Mouse (Mus musculus) myocyte (in vitro differentiated cells): ENCODE data around the gene Zfp580. TPM values are rescaled to one million over a fixed set of nuclear protein-coding genes. Genes with fewer than 3 reads are reported as not detected.
A peak's percentile ranks its signal among the peaks of the same experiment; 100 is the strongest.
"Not testable (repeated sequence)": the region's sequence is repeated elsewhere in the genome, so short reads cannot be mapped to it uniquely, and the experiment has no call there.

Experiments used
- H3K27me3 ChIP-seq: one replicate; pipeline ENCODE4 v1.6.1; 2011; ENCODE audit not compliant: control insufficient read depth, insufficient read depth, insufficient read length
- H3K36me3 ChIP-seq: one replicate; pipeline ENCODE4 v1.6.1; 2011; ENCODE audit not compliant: control insufficient read depth, insufficient read depth
- H3K4me2 ChIP-seq: one replicate; pipeline ENCODE4 v1.6.1; 2011; ENCODE audit warnings: low read depth, control low read depth
- H3K4me3 ChIP-seq: one replicate; pipeline ENCODE4 v1.5.1; 2011; ENCODE audit warnings: mild to moderate bottlenecking, control low read depth, moderate library complexity
- H3K79me2 ChIP-seq: one replicate; pipeline ENCODE4 v1.6.1; 2011; ENCODE audit not compliant: control insufficient read depth, insufficient read depth
- H3ac ChIP-seq: one replicate; pipeline ENCODE4 v1.6.1; 2011; ENCODE audit not compliant: control insufficient read depth, insufficient read length
- CEBPB ChIP-seq: IDR thresholded peaks from 2 replicates; pipeline ENCODE4 v1.6.1; 2011; ENCODE audit warnings: mild to moderate bottlenecking, moderate library complexity; ENCODE audit not compliant: poor library complexity, insufficient read depth, severe bottlenecking
- E2F4 ChIP-seq: IDR thresholded peaks from one replicate; pipeline ENCODE4 v1.6.1; 2011; ENCODE audit warnings: mild to moderate bottlenecking, control low read depth, moderate library complexity; ENCODE audit not compliant: insufficient read depth
- MAX ChIP-seq: IDR thresholded peaks from one replicate; pipeline ENCODE4 v1.6.1; 2011; ENCODE audit warnings: low read depth, mild to moderate bottlenecking, control low read depth
- MYOD1 ChIP-seq, 3 experiments: IDR thresholded peaks; one replicate each; pipeline ENCODE4 v1.6.1; 2011; ENCODE audit warnings: control low read depth in 2 of 3, low read depth in 2 of 3, mild to moderate bottlenecking in 2 of 3, moderate library complexity in 1 of 3; ENCODE audit not compliant: insufficient read length in 2 of 3, control insufficient read depth in 1 of 3
- MYOG ChIP-seq, 3 experiments: IDR thresholded peaks; one replicate each; pipeline ENCODE4 v1.6.1; 2011; ENCODE audit warnings: control low read depth in 2 of 3, low read depth in 2 of 3, mild to moderate bottlenecking in 2 of 3; ENCODE audit not compliant: insufficient read length in 2 of 3, control insufficient read depth in 1 of 3, insufficient read depth in 1 of 3
- POLR2A ChIP-seq: IDR thresholded peaks from one replicate; pipeline ENCODE4 v1.6.1; 2011; ENCODE audit warnings: low read depth, mild to moderate bottlenecking, control low read depth, moderate library complexity; ENCODE audit not compliant: insufficient read length
- POLR2AphosphoS2 ChIP-seq: IDR thresholded peaks from one replicate; pipeline ENCODE4 v1.6.1; 2011; ENCODE audit warnings: low read depth, control low read depth; ENCODE audit not compliant: insufficient read length
- REST ChIP-seq: IDR thresholded peaks from one replicate; pipeline ENCODE4 v1.6.1; 2011; ENCODE audit warnings: mild to moderate bottlenecking, control low read depth, moderate library complexity; ENCODE audit not compliant: insufficient read depth, insufficient read length
- SRF ChIP-seq: IDR thresholded peaks from one replicate; pipeline ENCODE4 v1.6.1; 2011; ENCODE audit warnings: low read depth; ENCODE audit not compliant: control insufficient read depth, insufficient read length
- TCF12 ChIP-seq: IDR thresholded peaks from one replicate; pipeline ENCODE4 v1.6.1; 2011; ENCODE audit warnings: mild to moderate bottlenecking, control low read depth; ENCODE audit not compliant: poor library complexity, insufficient read depth, severe bottlenecking
- TCF3 ChIP-seq: IDR thresholded peaks from one replicate; pipeline ENCODE4 v1.6.1; 2011; ENCODE audit warnings: low read depth, control low read depth; ENCODE audit not compliant: insufficient read length
- USF1 ChIP-seq: IDR thresholded peaks from one replicate; pipeline ENCODE4 v1.6.1; 2011; ENCODE audit warnings: low read depth, mild to moderate bottlenecking, control low read depth, moderate library complexity
- polyA plus RNA-seq: library from polyadenylated mRNA; unstranded; fragments of >200 nt; fragmentation: generic; extraction: Trizol; gene quantifications from one replicate; pipeline ENCODE4 v1.2.1, GENCODE M21; 2012; ENCODE audit warnings: missing spikeins

The Zfp580 gene
- polyA plus RNA-seq, result 13.1 TPM

DNA sequence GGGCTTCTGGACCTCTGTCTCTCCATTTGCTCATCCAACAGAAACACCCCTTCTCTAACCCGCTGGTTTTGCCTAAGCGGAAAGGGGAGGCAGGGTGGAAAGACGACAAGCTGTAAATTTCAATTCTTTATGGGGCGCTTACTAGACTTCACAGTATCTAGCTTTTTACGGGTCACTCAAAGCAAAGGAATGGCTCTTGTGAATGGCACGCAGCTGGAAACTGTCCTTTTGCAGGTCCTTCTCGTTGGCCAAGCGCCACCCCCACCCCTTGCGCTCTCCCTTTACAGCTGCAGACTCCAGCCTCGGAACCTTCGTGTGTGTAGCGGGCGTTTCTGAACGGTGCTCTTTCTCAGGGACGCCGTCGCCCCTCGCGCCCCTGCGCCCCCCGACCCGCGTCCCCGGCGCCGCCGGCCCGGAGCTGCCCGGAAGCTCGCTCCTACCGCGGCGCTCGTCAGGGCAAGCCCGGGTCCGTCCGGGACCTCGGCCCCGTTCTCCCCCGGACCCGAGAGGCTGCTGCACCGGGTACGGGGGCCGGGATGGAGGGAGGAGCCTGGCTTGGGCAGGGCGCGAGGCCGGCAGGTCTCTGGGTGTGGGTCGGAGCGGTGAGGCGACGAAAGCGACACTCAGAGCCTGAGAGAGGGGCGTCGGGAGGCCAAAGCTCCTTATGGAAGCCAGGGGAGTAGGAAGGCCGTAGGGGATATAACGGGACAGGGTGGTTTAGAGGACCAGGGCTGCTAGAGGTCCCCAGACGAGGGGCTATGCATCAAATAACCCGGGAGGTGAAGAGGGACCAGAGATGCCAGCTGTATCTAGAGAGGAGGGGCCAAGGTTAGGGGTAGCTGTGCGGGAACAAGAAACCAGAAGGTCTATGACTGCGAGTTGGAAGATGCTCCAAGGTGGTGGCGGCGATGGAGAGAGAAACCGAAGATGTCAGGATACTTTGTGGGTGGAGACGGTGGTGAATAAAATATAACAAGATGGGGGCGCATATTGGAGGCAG is at the start of gene Zfp580:
TSS of gene Zfp580 (plus strand) at position 346 of the 1,000 bp plus-strand sequence.
- Histone ChIP-seq H3K4me3 (peak within 1 kb of the TSS; percentile 63), H3K36me3 (no peaks in the 10 kb centered on the region), H3K79me2 (peaks cover 7% of the 10 kb centered on the region), H3ac (peak within 1 kb of the TSS; percentile 17), H3K4me2 (peak within 1 kb of the TSS; percentile 87), H3K27me3 (peaks cover 6% of the 10 kb centered on the region)
- peak; percentile 66 for TF ChIP-seq POLR2A
- no peak for TF ChIP-seq SRF

DNA sequence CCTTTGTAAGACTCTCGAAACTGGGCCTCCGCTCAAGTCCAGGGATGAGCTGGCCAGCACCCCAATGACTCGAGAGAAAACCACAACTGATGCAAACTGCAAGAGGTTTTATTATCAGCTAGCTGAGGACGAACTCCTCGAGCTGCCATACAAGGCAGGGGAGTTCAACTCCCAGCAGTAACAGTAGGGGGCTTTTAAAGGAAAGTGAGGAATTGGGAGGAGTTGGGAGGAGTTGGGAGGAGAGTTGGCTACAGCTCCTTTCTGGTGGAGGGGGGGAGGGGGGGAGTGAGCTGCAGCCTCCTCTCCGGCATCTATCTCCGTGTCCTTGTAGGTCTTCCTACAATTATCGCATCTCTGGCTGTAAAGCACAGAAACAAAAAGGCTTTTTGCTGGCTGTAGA is 48.5 kb upstream of the Zfp580 start:
- not testable (repeated sequence) for H3K79me2 ChIP-seq, H3K4me2 ChIP-seq, H3K27me3 ChIP-seq, H3K36me3 ChIP-seq, H3ac ChIP-seq, H3K4me3 ChIP-seq

DNA sequence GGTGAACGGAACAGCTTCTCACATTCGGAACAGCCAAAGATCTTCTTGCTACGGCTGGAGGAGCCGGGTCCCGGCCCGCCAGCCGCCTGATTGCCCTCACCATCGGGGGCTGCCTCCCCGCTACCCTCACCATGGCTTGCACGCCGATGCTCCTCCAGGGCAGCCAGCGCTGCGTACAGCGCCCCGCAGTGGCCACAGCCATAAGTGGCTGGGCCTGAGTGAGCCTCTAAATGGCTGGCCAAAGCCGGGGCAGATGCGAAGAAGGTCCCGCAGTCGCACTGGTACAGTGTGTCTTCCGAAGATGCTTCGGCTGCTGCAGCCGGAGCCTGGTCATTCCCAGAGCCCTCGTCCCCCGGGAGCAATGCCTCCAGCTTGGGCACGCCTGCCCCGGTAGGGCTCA is 43.1 kb upstream of the Zfp580 start:
- TF ChIP-seq CEBPB, result no peak
- no peak for TF ChIP-seq TCF3
- TF ChIP-seq MAX, result no peak
- no peak for TF ChIP-seq REST
- TF ChIP-seq POLR2A, result no peak
- no peak for TF ChIP-seq USF1
- TF ChIP-seq MYOG (IDR thresholded peaks at IDR 0.05; ENCODE audit: control insufficient read depth in 1 of 3, insufficient read depth in 1 of 3, insufficient read length in 2 of 3, low read depth in 2 of 3), result no peak
- no peak for TF ChIP-seq MYOD1 (IDR thresholded peaks at IDR 0.05; ENCODE audit: control insufficient read depth in 1 of 3, insufficient read length in 2 of 3, low read depth in 2 of 3)
- no peak for TF ChIP-seq TCF12
- TF ChIP-seq POLR2AphosphoS2, result no peak
- TF ChIP-seq SRF, result no peak
- no peak for TF ChIP-seq E2F4
- H3ac ChIP-seq, result no peak overlapping the region
- H3K4me2 ChIP-seq, result no peak overlapping the region
- H3K36me3 ChIP-seq, result peaks cover 13% of the 10 kb centered on the region
- no peak overlapping the region for H3K4me3 ChIP-seq
- H3K79me2 ChIP-seq, result peaks cover 4% of the 10 kb centered on the region
- H3K27me3 ChIP-seq, result no peaks in the 10 kb centered on the region

DNA sequence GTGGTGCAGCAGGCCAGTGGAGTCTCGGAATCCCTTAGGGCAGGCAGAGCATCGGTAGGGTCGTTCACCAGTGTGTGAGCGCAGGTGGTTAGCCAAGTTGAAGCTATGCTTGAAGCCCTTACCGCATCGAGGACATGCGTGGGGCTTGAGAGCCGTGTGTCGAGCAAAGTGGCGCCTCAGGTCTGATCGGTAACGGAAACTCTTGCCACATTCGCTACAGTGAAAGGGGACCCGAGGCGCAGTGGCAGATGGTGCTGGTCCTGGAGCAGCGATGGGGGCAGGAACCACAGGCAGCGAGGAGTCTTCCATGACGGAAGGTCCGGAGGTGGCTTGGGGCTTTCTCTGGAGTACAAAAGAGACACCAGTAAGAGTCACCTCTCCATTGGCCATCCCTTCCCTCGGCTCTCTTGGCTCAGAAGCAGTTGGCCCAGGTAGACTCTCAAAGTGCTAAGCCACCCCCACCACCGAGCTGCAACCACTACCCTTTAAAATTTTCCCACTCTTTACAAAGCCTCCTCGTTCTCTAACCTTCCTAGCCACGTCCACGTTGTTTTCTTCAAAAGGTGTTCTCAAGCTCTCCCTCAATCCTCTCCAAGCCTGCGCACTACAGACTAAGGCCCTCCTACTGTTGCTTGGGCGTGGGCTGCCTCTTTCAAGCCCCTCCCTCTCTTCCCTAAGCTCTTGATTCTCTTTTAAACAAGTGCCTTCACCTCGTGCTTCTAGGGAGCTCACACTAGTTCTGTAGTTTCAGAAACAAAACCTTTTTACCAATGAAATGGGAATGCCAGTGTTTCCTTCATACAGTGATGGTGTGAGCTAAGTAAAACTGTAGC is 38.4 kb upstream of the Zfp580 start:
- H3K4me2 ChIP-seq, result no peak overlapping the region
- no peak for TF ChIP-seq MYOD1 (IDR thresholded peaks at IDR 0.05; ENCODE audit: control insufficient read depth in 1 of 3, insufficient read length in 2 of 3, low read depth in 2 of 3)
- no peak for TF ChIP-seq MYOG (IDR thresholded peaks at IDR 0.05; ENCODE audit: control insufficient read depth in 1 of 3, insufficient read depth in 1 of 3, insufficient read length in 2 of 3, low read depth in 2 of 3)
- no peak for TF ChIP-seq USF1
- no peak for TF ChIP-seq CEBPB
- no peak for TF ChIP-seq MAX
- H3K27me3 ChIP-seq, result no peaks in the 10 kb centered on the region
- peak overlapping the region; percentile 74 for H3K4me3 ChIP-seq
- H3K79me2 ChIP-seq, result peaks cover 18% of the 10 kb centered on the region
- H3ac ChIP-seq, result no peak overlapping the region
- H3K36me3 ChIP-seq, result peaks cover 6% of the 10 kb centered on the region

DNA sequence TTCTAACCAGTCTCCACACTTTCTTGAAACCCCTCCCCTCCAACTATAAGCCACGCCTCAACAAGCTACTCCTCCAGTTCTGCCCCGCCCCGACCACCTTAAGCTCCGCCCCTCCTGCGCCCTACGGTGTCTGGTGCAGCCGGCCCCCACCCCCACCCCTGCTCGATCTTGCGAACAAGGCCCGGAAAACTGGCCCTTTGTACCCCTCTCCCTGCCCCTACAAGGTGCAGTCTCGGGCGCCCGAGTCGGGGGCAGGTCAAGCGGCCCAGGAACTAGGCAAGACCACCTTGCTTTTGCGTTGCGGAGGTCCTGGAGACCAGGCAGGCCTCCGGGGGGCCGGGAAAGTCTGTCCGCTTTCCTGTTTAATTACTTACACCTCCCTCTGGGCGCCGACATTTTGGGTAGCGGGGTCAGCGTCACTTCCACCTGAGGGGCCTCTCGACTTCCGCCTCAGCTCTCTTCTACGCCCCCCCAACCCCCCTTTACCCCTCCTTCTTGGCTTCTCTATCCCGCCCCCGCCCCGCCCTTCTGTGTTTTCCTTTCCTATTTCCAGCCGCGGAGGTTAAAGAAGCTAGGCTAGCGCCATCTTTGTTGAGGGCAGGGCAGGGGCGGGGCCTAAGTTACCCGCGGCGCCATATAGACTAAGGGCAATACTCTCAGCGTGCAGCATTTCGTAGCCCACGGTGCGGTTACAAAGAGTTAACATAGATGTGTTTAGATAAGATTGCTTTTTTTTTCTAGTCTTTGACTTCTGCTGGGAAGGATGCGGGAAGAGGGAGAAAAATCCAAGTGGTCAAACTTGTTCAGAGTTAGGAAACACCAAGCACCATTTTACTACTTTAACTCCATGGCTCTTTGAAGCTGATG is 36.9 kb upstream of the Zfp580 start, which contains the start of the genes Zfp524 and Fiz1:
TSS of gene Zfp524 (plus strand) at position 165 of the 867 bp plus-strand sequence.
TSS of gene Fiz1 (minus strand) at position 447 of the 867 bp plus-strand sequence.
- Histone ChIP-seq H3ac (peak within 1 kb of the TSS; percentile 66), H3K4me2 (peak within 1 kb of the TSS; percentile 95), H3K79me2 (peaks cover 22% of the 10 kb centered on the region), H3K27me3 (no peaks in the 10 kb centered on the region), H3K4me3 (peak within 1 kb of the TSS; percentile 74), H3K36me3 (peaks cover 6% of the 10 kb centered on the region)
- TF ChIP-seq SRF (no peak), MYOG (IDR thresholded peaks at IDR 0.05; ENCODE audit: control insufficient read depth in 1 of 3, insufficient read depth in 1 of 3, insufficient read length in 2 of 3, low read depth in 2 of 3) (no peak), POLR2AphosphoS2 (peak; percentile 4)
